8 mouse cellular contexts compared by ENCODE assay signal in genomic region chr1:53927605-53928004, GRCm38 (mm10).
A peak's percentile ranks its signal among the peaks of the same experiment; 100 is the strongest.
DNase-seq lines count a peak whose midpoint lies in the region; ATAC-seq and TF ChIP-seq lines count a peak whose summit lies in the region.
"Had no signal": no experiment of that assay in that cellular context is flagged by ENCODE, and none has a peak within 500 bp of the region (broad histone marks: within the 10 kb centered on the region; RNA-seq: fewer than 3 reads in every experiment).

No protein-coding gene starts in this region.

- no peaks in the 10 kb centered on the region for H3K27me3 ChIP-seq in limb, embryonic 11.5 days (ENCODE audit: control insufficient read depth, insufficient read depth, low read length)
- peaks cover 11% of the 10 kb centered on the region for H3K27me3 ChIP-seq in limb, embryonic 10.5 days (ENCODE audit: low read depth, poor library complexity, severe bottlenecking)
- no peaks in the 10 kb centered on the region for H3K27me3 ChIP-seq in forebrain, embryonic 16.5 days (replicated peaks; ENCODE audit: control insufficient read depth, insufficient read depth, low read length)
- H3K27me3 ChIP-seq: stomach, embryonic 15.5 days had no signal

- no peak overlapping the region for H3K4me2 ChIP-seq in limb, embryonic 11.5 days (ENCODE audit: low read depth, severe bottlenecking)
- no peak overlapping the region for H3K4me2 ChIP-seq in forebrain, embryonic 16.5 days (ENCODE audit: low read length)
- H3K4me2 ChIP-seq: stomach, embryonic 15.5 days had no signal

- H3K36me3 ChIP-seq in limb, embryonic 11.5 days (ENCODE audit: control insufficient read depth, insufficient read depth, low read length), result no peaks in the 10 kb centered on the region
- H3K36me3 ChIP-seq in limb, embryonic 10.5 days, result no peaks in the 10 kb centered on the region
- H3K36me3 ChIP-seq in ES-E14 (ENCODE audit: control insufficient read depth, insufficient read depth, low read length, poor library complexity, severe bottlenecking), result no peaks in the 10 kb centered on the region
- H3K36me3 ChIP-seq in forebrain, embryonic 16.5 days (ENCODE audit: control insufficient read depth, insufficient read depth), result no peaks in the 10 kb centered on the region
- H3K36me3 ChIP-seq: stomach, embryonic 15.5 days had no signal

- H3K9ac ChIP-seq in limb, embryonic 11.5 days (ENCODE audit: low read length), result no peak overlapping the region
- H3K9ac ChIP-seq in ES-E14 (ENCODE audit: insufficient read depth, low read depth, low read length, poor library complexity, severe bottlenecking), result no peak overlapping the region
- H3K9ac ChIP-seq in forebrain, embryonic 16.5 days (replicated peaks; ENCODE audit: low read depth, low read length), result no peak overlapping the region
- H3K9ac ChIP-seq: stomach, embryonic 15.5 days had no signal

- WGBS in limb, embryonic 11.5 days, result 30% methylated on average over 4 of the region's 4 CpGs
- WGBS in limb, embryonic 10.5 days, result 23% methylated on average over 4 of the region's 4 CpGs
- WGBS in forebrain, embryonic 16.5 days, result 19% methylated on average over 4 of the region's 4 CpGs

- no peaks in the 10 kb centered on the region for H3K9me3 ChIP-seq in limb, embryonic 11.5 days (ENCODE audit: control insufficient read depth, low read length)
- H3K9me3 ChIP-seq in limb, embryonic 10.5 days (replicated peaks), result no peaks in the 10 kb centered on the region
- no peaks in the 10 kb centered on the region for H3K9me3 ChIP-seq in ES-E14 (ENCODE audit: control insufficient read depth, insufficient read depth, low read depth, low read length)
- no peaks in the 10 kb centered on the region for H3K9me3 ChIP-seq in forebrain, embryonic 16.5 days (ENCODE audit: control insufficient read depth, low read length)
- H3K9me3 ChIP-seq: stomach, embryonic 15.5 days had no signal

- H3K4me1 ChIP-seq in limb, embryonic 11.5 days (ENCODE audit: control insufficient read depth, insufficient read depth, low read length), result no peaks in the 10 kb centered on the region
- 0 out of 2 replicates have a peak, but pooled peaks cover 9% of the 10 kb centered on the region for H3K4me1 ChIP-seq in limb, embryonic 10.5 days
- no peaks in the 10 kb centered on the region; a peak in 1 of 4 replicates for H3K4me1 ChIP-seq in ES-E14 (ENCODE audit: control insufficient read depth in 2 of 2, insufficient read depth in 2 of 2, low read length in 2 of 2, poor library complexity in 1 of 2)
- H3K4me1 ChIP-seq in forebrain, embryonic 16.5 days (replicated peaks; ENCODE audit: control insufficient read depth, insufficient read depth, low read length), result no peaks in the 10 kb centered on the region
- H3K4me1 ChIP-seq: stomach, embryonic 15.5 days had no signal

- DNase-seq in limb, embryonic 11.5 days (ENCODE audit: low spot score), result peak; percentile 37
- no peak for DNase-seq in limb, embryonic 10.5 days (ENCODE audit: low spot score)
- peak; percentile 13 for DNase-seq in ES-E14 (ENCODE audit: low read depth, low spot score)
- peak; percentile 37 for DNase-seq in adrenal gland, postnatal 14 days
- peak; percentile 50 for DNase-seq in lung, postnatal 14 days

- no peak for ATAC-seq in limb, embryonic 11.5 days (ENCODE audit: insufficient number of reproducible peaks, low FRiP score, low TSS enrichment, low read depth)
- peak; percentile 66 for ATAC-seq in forebrain, embryonic 16.5 days
- no peak for ATAC-seq in erythroblast, adult 5-6 weeks (replicated peaks; ENCODE audit: low FRiP score, poor library complexity, severe bottlenecking)

- no peak overlapping the region for H3K27ac ChIP-seq in limb, embryonic 11.5 days (replicated peaks; ENCODE audit: low read depth, low read length)
- no peak overlapping the region for H3K27ac ChIP-seq in limb, embryonic 10.5 days
- H3K27ac ChIP-seq in ES-E14 (ENCODE audit: insufficient read depth, low read depth, low read length, poor library complexity, severe bottlenecking), result no peak overlapping the region
- H3K27ac ChIP-seq in forebrain, embryonic 16.5 days (ENCODE audit: low read length), result no peak overlapping the region
- H3K27ac ChIP-seq: stomach, embryonic 15.5 days had no signal

- H3K4me3 ChIP-seq in limb, embryonic 11.5 days (ENCODE audit: low read depth, low read length), result no peak overlapping the region
- no peak overlapping the region for H3K4me3 ChIP-seq in limb, embryonic 10.5 days
- H3K4me3 ChIP-seq in ES-E14 (ENCODE audit: insufficient read depth in 1 of 2, low read depth in 1 of 2, low read length in 2 of 2, poor library complexity in 1 of 2, severe bottlenecking in 1 of 2), result no peak overlapping the region
- no peak overlapping the region for H3K4me3 ChIP-seq in forebrain, embryonic 16.5 days (replicated peaks; ENCODE audit: low read length)
- H3K4me3 ChIP-seq: stomach, embryonic 15.5 days had no signal

- in situ Hi-C loops in ES-E14 (cut with MboI; ENCODE audit: low sequenced_read_pairs in 2 of 2, unreplicated experiment in 2 of 2), result no loop called here

TF ChIP-seq in ES-E14, 5 proteins besides CTCF, POLR2A, EP300 and RAD21:
- TF ChIP-seq ZC3H11A (IDR thresholded peaks at IDR 0.05; ENCODE audit: borderline replicate concordance, low read depth, low read length) (peak; percentile 75; the same call in 1 of the 2 replicates), HCFC1 (IDR thresholded peaks at IDR 0.05; ENCODE audit: borderline replicate concordance, insufficient read depth, low read length) (no peak), MAFK (IDR thresholded peaks at IDR 0.05; ENCODE audit: insufficient read depth, low read depth, low read length) (no peak), CHD2 (IDR thresholded peaks at IDR 0.05; ENCODE audit: low read depth, low read length) (no peak), ZNF384 (IDR thresholded peaks at IDR 0.05; ENCODE audit: low read depth, low read length) (no peak)
